ENCODE assay signal across 12 mouse cellular contexts in the genomic region with DNA sequence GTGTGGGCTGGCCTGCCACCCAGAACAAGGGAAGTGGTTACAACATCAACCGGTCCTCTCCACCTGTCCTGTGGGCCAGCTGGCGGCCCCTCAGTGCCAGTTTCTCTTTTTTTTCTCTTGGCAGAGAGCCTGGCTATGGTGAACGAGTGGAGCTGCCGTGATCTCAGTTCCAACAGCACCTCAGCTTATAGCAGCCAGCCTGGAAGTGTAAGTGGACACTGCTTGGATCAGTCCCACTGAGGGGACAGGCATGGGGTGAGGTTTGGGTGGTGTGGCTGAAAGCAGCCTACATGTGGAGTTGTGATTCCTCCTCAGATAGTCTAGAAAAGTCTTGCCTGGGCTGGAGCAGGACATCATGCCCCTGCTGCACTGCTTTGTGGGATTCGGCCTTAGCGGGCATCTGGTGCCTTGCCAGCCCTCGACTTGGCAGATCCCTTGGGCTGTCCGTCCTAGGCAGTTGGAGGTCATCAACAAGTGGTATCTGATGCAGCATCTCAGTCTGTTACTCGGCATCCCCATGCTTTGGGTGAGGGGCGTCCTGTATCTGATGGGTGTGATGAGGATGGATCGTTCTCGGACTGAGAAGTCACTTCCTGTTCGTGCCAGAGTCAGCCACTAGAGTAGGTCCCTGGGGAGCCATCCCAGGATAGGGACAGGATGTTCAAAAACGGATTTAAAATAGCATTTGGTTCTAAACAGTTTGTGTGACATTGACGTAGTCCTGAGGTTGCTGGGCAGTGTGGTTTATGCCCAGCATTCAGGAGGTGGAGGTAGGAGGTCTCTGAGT. TPM values are rescaled to one million over a fixed set of nuclear protein-coding genes. Genes with fewer than 3 reads are reported as not detected.
DNase-seq lines count a peak whose midpoint lies in the region; ATAC-seq lines count a peak whose summit lies in the region.
"Had no signal": no experiment of that assay in that cellular context is flagged by ENCODE, and none has a peak within 500 bp of the region (broad histone marks: within the 10 kb centered on the region; RNA-seq: fewer than 3 reads in every experiment).

No protein-coding gene starts in this region.

- H3K27ac ChIP-seq in forebrain, embryonic 14.5 days (ENCODE audit: low read depth, low read length), result peak overlapping the region; percentile 9; the same call in 1 of the 2 replicates
- H3K27ac ChIP-seq in forebrain, embryonic 10.5 days, result no peak overlapping the region
- H3K27ac ChIP-seq: limb, embryonic 12.5 days; stomach, embryonic 15.5 days had no signal

- no peaks in the 10 kb centered on the region for H3K4me1 ChIP-seq in forebrain, embryonic 14.5 days (ENCODE audit: control insufficient read depth, insufficient read depth, low read length)
- H3K4me1 ChIP-seq in forebrain, embryonic 10.5 days, result no peaks in the 10 kb centered on the region
- H3K4me1 ChIP-seq: limb, embryonic 12.5 days; stomach, embryonic 15.5 days had no signal

- H3K27me3 ChIP-seq in forebrain, embryonic 14.5 days (replicated peaks; ENCODE audit: control insufficient read depth, insufficient read depth, low read length), result no peaks in the 10 kb centered on the region
- H3K27me3 ChIP-seq in forebrain, embryonic 10.5 days (ENCODE audit: poor library complexity, severe bottlenecking), result no peaks in the 10 kb centered on the region
- H3K27me3 ChIP-seq: limb, embryonic 12.5 days; stomach, embryonic 15.5 days had no signal

- WGBS in forebrain, embryonic 14.5 days, result 86% methylated on average over 15 of the region's 15 CpGs
- WGBS in forebrain, embryonic 10.5 days, result 90% methylated on average over 15 of the region's 15 CpGs

- H3K9me3 ChIP-seq in forebrain, embryonic 14.5 days (replicated peaks; ENCODE audit: control insufficient read depth, low read length), result no peaks in the 10 kb centered on the region
- no peaks in the 10 kb centered on the region for H3K9me3 ChIP-seq in forebrain, embryonic 10.5 days
- H3K9me3 ChIP-seq: limb, embryonic 12.5 days; stomach, embryonic 15.5 days had no signal

- no peak for ATAC-seq in forebrain, embryonic 14.5 days
- ATAC-seq: hindbrain, embryonic 16.5 days had no signal

- no peak overlapping the region for H3K4me3 ChIP-seq in forebrain, embryonic 14.5 days (ENCODE audit: low read depth, low read length)
- H3K4me3 ChIP-seq in forebrain, embryonic 10.5 days, result no peak overlapping the region
- H3K4me3 ChIP-seq: limb, embryonic 12.5 days; stomach, embryonic 15.5 days had no signal

- H3K4me2 ChIP-seq in forebrain, embryonic 14.5 days (ENCODE audit: low read length), result no peak overlapping the region
- H3K4me2 ChIP-seq: limb, embryonic 12.5 days; stomach, embryonic 15.5 days had no signal

- intact Hi-C loops in heart, postnatal 36 days (cut with DNase I), result no loop called here

- peak; percentile 8 for DNase-seq in forebrain, embryonic 14.5 days (ENCODE audit: low spot score)
- no peak for DNase-seq in forebrain, embryonic 10.5 days (ENCODE audit: extremely low spot score, low spot score)
- peak; percentile 3 for DNase-seq in thymus, postnatal 0 days (ENCODE audit: low spot score)
- DNase-seq in thymus, postnatal 4 days, result no peak
- peak; percentile 10 to 39 for DNase-seq in heart, postnatal 36 days
- no peak for DNase-seq in embryo, embryonic 10.5 days (ENCODE audit: low spot score)
- DNase-seq in urinary bladder, postnatal 10 days (ENCODE audit: low spot score), result no peak
- no peak for DNase-seq in ovary, postnatal 36 days (ENCODE audit: low spot score)

- peaks cover 81% of the 10 kb centered on the region for H3K36me3 ChIP-seq in forebrain, embryonic 14.5 days (ENCODE audit: control insufficient read depth, insufficient read depth, low read length)
- H3K36me3 ChIP-seq in forebrain, embryonic 10.5 days (replicated peaks), result peaks cover 93% of the 10 kb centered on the region

- no peak overlapping the region for H3K9ac ChIP-seq in forebrain, embryonic 14.5 days (ENCODE audit: low read length)
- H3K9ac ChIP-seq: limb, embryonic 12.5 days; stomach, embryonic 15.5 days had no signal

RNA-seq across cellular contexts. Expression of a gene that starts 22.7 kb away (rescaled TPM):
- polyA plus RNA-seq in forebrain, embryonic 14.5 days (2014; fragmentation: Nextera tagmentation; extraction: Ambion mirVana), result 6.2 and 8.2 TPM in 2 replicates
- 8.0 and 8.3 TPM in 2 replicates for polyA plus RNA-seq in forebrain, embryonic 10.5 days (2016; fragmentation: Nextera tagmentation; extraction: Ambion mirVana)
- 12.4 and 13.9 TPM in 2 replicates for polyA plus RNA-seq in thymus, postnatal 0 days (2015; fragmentation: Nextera tagmentation; extraction: Ambion mirVana)
- 10 to 100 TPM in 1 of 2 experiments, 1 to 10 TPM in 1; 8.7 to 10.2 TPM for total RNA-seq in heart, postnatal 36 days (2021)

RNA-seq across cellular contexts. Expression of a gene that starts 26.5 kb away (rescaled TPM):
- 35.5 and 39.6 TPM in 2 replicates for polyA plus RNA-seq in forebrain, embryonic 14.5 days (2014; fragmentation: Nextera tagmentation; extraction: Ambion mirVana)
- polyA plus RNA-seq in forebrain, embryonic 10.5 days (2016; fragmentation: Nextera tagmentation; extraction: Ambion mirVana), result 38.7 and 39.0 TPM in 2 replicates
- polyA plus RNA-seq in thymus, postnatal 0 days (2015; fragmentation: Nextera tagmentation; extraction: Ambion mirVana), result 34.4 and 34.5 TPM in 2 replicates
- total RNA-seq in heart, postnatal 36 days (2021), result 10 to 100 TPM; 20.8 to 22.5 TPM

RNA-seq across cellular contexts. Expression of a gene that starts 29.1 kb away (rescaled TPM):
- polyA plus RNA-seq in forebrain, embryonic 14.5 days (2014; fragmentation: Nextera tagmentation; extraction: Ambion mirVana), result 86.8 and 92.0 TPM in 2 replicates
- polyA plus RNA-seq in forebrain, embryonic 10.5 days (2016; fragmentation: Nextera tagmentation; extraction: Ambion mirVana), result 57.2 and 60.0 TPM in 2 replicates
- polyA plus RNA-seq in thymus, postnatal 0 days (2015; fragmentation: Nextera tagmentation; extraction: Ambion mirVana), result 60.4 and 61.6 TPM in 2 replicates
- total RNA-seq in heart, postnatal 36 days (2021), result 10 to 100 TPM; 13.9 TPM

RNA-seq across cellular contexts. Expression of a gene that starts 29.1 kb away (rescaled TPM):
- 57.4 and 67.8 TPM in 2 replicates for polyA plus RNA-seq in forebrain, embryonic 14.5 days (2014; fragmentation: Nextera tagmentation; extraction: Ambion mirVana)
- 70.2 and 76.1 TPM in 2 replicates for polyA plus RNA-seq in forebrain, embryonic 10.5 days (2016; fragmentation: Nextera tagmentation; extraction: Ambion mirVana)
- 73.5 and 74.0 TPM in 2 replicates for polyA plus RNA-seq in thymus, postnatal 0 days (2015; fragmentation: Nextera tagmentation; extraction: Ambion mirVana)
- 10 to 100 TPM in 1 of 2 experiments, 1 to 10 TPM in 1; 8.6 to 11.0 TPM for total RNA-seq in heart, postnatal 36 days (2021)

RNA-seq across cellular contexts. Expression of a gene that starts 35.6 kb away (rescaled TPM):
- not detected in 2 replicates for polyA plus RNA-seq in forebrain, embryonic 14.5 days (2014; fragmentation: Nextera tagmentation; extraction: Ambion mirVana)
- not detected in 2 replicates for polyA plus RNA-seq in forebrain, embryonic 10.5 days (2016; fragmentation: Nextera tagmentation; extraction: Ambion mirVana)
- 0.19 TPM in 1 of 2 replicates, not detected in the other for polyA plus RNA-seq in thymus, postnatal 0 days (2015; fragmentation: Nextera tagmentation; extraction: Ambion mirVana)
- total RNA-seq in heart, postnatal 36 days (2021), result not detected
- total RNA-seq: neutrophil, adult 5-6 weeks had no signal
- polyA plus RNA-seq: hindbrain, embryonic 16.5 days; limb, embryonic 12.5 days had no signal

Comparison
In these comparisons a context has a peak if more than half of its experiments do, and no peak if none do; other contexts are left out.
1. DNase-seq: peak in forebrain, embryonic 14.5 days (single experiment), thymus, postnatal 0 days (single experiment) and heart, postnatal 36 days (2 of 2); none in forebrain, embryonic 10.5 days (single experiment), thymus, postnatal 4 days (single experiment), embryo, embryonic 10.5 days (single experiment), urinary bladder, postnatal 10 days (single experiment) and ovary, postnatal 36 days (single experiment).